Mouse (Mus musculus) lung, postnatal 36 days (tissue): ENCODE measurements around the gene Scube3.
"Not testable (repeated sequence)": the region's sequence is repeated elsewhere in the genome, so short reads cannot be mapped to it uniquely, and the experiment has no call there.

ENCODE experiments used
- DNase-seq: peaks from one replicate; pipeline ENCODE4 v3.0.0; 2022; ENCODE audit warnings: mixed read lengths

The Scube3 gene

DNA sequence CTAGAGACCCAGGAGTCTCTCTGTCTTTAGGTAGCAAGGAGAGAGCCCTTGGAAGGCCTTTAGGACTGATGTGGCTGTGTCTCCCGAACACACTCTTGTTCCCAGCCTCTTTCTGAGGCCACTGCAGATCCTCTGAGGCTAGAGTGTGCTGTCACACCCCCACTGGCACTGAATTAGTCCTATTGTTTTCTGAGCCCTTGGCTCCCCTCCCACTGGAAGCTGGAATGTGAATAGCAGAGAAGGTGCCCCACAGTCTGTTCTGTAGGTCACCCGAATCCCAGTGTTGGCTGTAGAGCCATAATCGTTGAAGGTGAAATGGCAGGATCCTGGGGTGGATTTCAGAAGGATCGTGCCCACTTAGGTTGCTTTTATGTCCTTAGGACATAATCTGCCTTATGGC, 38.4 kb downstream of the Scube3 start:
- DNase-seq = peak; percentile 57

DNA sequence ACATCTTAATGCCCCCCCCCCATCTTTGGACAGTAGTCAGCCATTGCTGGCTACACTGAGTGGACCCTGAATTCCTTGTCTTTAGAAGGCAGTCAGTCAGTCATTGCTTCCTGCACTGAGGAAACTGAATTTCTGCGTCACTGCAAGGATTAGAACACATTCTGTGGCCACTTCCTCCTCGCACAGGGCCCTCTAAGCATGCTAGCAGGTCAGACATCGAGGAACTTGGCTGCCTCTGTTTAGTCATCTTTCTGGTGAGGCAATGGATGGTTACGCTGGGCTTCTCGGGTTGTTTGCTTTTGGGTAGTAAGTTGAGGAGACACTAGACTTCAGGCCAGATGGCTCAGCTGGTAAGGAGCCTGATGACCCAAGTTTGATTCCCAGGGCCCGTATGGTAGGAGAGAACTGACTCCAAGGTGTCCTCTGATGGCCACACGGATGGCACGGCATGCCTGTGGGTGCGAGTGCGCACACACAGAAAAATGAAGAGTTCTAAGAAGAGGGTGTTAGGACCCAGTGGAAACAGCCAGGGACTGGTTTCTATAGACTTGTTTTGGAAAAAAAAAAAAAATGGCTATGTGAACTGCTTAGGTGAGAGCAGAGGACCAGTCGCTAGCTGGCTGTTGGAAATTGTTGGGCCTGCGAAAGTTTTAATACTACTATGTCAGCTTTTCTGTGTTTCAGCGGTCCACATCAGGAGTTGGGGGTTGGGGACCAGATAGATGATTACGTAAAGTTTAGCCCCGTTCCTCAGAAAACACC, 39.0 kb downstream of the Scube3 start:
- DNase-seq = peak; percentile 54

DNA sequence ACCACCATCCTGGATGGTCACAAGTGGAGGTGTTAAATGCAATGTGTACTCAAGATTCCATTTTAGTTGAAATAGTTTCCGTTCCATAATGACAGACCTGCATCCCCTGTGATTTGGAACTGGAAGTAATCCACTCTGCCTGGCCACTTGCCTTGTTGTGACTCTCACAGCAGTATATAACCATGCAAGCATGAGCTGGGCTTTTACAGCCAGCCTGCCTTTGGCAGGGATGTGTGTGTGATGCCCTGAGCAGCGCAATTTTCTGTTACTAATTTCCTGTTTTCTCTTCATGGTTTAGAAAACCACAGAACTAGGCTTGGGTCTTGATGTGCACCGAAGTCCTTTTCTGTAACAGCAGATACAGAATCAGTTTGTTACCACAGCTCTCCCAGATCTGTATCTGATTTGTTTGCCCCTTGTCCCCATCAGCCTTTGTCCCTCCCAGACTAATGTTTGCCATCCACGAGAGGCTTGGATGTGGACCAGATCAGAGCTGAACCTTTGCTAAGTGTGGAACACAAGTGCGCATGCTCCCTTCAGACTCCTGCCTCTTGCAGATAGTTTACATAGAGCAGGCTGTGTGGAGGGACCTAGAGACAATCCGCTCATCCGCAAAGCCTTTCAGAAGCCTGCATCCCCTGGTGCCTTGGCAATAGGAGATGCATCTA, 43.2 kb downstream of the Scube3 start:
- DNase-seq = peak; percentile 34

DNA sequence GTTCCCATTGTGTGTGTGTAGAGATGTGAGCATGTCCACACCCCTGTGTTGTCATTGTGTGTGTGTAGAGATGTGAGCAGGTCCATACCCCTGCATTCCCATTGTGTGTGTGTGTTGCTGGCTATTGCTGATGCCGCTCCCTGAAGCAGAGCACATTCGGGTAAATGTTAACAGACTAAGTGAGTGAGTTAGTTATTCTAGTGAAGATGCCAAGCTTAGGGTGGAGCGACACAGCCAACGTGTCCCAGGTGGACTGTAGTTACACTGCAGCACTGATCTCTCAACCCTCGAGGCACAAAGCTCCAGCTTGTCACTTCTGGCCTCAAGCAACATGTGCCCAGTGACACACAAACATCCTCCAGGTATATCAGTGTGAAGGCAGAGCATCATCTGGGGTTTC, 46.4 kb downstream of the Scube3 start:
- no peak for DNase-seq

DNA sequence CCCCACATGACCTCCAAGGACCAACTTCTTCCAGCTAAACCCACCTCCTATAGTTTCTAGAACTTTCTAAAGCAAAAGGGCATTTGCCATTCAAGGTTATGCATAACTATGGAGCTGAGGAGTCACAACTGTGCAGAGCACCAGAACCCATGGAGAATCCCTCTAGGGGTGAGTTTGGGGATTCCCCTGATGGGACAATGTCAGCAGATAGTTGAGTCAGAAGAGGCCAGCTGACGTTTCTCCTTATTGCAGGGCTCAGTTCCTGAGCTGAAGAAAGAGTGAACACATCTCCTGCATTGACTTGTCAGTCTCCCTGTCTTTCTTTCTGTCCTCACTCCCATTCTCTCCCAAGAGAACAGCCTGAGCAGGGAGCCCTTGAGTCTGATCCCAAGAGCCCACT, 50.8 kb downstream of the Scube3 start:
- DNase-seq = no peak

DNA sequence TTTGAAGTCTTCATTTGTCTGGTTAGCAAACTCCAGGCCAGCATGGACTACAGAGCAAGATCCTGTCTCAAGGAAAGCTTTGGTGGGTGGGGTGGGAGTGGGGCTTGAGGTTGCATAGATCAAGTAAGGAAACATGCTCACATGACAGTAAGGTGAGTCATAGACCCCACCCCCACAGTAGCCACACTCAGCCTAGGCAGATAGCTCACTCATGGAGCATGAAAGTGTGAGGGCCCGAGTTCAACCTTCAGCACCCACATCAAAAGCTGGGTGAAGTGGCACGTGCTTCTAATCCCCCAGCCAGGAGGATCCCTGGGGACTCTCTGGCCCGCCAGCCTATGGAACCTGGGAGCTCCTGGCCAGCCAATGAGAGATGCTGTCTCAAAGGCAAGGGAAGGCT, 51.6 kb downstream of the Scube3 start:
- DNase-seq = no peak

DNA sequence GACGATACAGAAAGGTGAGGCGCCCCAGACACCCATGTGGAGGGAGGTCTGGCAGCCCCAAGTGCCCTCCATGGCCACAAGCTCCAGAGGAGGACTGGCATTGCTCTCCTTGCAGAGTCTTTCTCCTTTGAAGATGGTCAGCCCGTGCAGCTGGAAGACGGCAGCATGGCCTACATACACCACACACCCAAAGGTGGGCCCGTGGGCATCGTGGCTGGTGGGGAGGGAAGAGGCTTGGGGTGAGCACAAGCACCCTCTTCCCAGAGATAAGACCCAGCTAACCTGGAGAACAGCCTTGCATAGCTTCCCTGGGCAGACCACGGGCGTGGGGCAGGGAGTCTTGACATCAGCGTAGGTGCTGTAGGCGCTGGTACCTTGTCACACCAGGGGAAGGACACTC, 53.1 kb downstream of the Scube3 start:
- DNase-seq = no peak

DNA sequence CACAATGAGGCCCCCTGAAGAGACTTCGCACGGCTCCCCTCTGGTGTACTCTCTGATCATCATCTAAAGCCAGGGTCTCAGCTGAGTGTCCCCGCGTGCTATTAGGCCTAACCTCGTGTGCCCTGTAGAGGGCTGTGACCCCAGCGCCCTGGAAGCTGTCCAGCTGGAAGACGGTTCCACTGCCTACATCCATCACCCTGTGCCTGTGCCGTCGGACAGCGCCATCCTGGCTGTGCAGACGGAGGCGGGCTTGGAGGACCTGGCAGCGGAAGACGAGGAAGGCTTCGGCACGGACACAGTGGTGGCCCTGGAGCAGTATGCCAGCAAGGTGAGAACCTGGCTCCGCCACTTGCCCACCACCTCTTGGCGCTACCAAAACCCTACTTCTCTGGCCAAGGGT, 55.7 kb downstream of the Scube3 start:
- DNase-seq = no peak

DNA sequence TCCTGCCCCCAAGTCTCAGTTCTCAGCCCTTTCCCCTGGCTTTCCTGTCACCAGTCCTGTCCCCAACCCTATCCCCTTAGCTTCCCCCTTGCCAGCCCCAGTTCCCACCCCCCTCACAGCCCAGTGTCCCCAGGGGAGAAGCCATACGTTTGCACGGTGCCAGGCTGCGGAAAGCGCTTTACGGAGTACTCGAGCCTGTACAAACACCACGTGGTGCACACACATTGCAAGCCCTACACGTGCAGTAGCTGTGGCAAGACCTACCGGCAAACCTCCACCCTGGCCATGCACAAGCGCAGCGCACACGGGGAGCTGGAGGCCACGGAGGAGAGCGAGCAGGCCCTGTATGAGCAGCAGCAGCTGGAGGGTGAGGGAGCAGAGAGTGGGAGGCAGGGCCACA, 60.0 kb downstream of the Scube3 start:
- DNase-seq = no peak

DNA sequence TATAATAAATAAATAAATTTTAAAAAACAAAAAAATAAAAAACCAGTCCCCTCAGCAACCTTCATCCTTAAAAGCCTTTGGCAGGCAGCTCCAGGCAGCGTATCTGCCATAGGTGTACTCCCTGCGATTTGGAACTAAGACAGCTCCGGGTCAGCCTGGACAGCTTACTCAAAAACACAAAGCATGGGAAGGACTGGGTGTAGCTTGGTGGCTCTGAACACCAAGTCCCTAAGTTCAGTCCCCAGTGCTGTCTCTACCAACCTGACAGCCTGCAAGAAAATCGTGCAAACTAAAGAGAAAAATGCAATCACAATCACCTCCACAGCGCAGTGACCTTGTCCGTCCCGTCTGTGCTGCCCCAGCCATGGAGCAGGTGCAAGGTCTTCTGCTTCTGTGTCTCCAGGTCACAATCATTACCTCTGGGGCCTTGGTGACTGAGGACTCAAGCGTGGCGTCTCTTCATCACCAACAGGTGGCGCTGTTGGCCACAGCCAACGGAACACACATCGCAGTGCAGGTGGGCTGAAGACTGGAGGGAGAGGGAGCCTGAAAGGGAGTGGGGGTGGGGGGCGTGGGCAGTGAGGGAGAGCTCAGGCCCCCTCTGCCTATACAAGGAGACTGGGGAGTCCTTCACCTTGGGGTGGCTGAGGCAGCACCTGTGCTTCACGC, 62.2 kb downstream of the Scube3 start:
- peak; percentile 62 for DNase-seq

DNA sequence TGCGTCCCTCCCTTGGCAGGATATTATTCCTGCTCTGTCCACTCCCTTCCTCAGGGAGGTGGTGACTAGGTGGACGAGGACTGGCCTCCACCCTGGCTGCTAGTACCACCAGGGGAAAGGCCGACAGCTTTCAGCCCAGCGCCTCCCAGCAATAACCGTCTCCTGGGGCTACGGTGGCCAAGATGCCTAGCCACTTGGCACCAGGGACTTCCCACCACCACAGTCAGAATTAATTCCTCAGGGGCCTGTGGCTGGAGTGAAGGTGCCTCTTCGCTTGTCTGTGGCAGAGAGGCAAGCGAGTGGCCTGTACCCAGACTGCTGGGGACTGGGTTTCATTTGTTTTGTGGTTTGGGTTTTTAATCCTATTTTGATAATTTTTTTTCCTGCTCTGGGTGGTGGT, 63.5 kb downstream of the Scube3 start:
- DNase-seq = no peak

DNA sequence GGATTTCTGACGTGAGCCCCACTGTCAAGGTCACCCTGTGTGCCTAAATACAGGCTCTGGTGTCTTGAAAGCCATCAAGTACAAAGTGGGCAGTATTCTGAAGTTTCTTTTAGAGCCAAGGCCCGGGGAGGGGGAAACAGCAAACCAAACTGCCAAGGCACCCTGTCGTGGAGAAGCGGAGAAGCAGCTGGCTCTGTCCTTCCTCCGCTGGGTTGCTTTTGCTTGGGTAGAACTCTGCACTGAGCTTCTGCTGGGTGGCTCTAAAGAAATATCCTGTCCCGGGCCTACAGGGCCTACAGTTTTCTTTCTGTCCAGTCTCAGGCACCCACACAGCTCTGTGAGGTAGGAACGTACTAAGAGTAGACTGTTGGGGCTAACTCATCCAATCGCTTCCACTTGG, 65.2 kb downstream of the Scube3 start:
- no peak for DNase-seq

DNA sequence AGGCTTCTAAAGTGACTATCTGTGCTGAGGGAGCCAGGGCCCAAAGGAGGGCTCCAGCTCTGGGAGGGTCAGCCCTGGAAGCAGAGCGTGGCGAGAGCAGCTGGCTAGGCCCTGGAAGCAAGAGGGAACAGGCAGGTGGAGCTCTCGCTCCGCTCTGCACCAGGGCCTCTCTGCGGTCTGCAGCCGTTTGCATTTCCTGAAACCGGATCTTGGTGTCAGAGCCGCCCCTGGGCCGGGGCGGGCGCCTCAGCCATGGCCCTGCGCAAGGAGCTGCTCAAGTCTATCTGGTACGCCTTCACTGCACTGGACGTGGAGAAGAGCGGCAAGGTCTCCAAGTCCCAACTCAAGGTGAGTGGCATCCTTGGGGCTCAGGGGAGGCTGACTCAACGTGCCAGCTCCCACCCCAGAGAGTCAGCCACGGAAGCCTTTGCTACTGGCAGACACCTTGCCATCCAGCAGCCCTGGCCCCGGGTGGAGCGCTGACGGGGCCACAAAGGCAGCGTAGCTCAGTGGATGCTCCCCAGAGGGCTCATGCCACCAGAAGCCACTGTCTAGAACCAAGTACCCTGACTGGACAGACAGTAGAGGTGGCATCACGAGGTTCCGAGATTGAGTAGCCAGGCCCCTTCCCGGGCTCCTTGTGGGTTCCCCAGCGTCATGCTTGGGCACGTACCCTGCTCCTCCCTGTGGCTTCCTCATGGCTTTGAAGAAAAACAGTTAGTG, 65.8 kb downstream of the Scube3 start, which contains the start of gene Def6:
Gene Def6 (plus strand): TSS at position 188 of the 723 bp plus-strand sequence.
- DNase-seq = peak; percentile 86

DNA sequence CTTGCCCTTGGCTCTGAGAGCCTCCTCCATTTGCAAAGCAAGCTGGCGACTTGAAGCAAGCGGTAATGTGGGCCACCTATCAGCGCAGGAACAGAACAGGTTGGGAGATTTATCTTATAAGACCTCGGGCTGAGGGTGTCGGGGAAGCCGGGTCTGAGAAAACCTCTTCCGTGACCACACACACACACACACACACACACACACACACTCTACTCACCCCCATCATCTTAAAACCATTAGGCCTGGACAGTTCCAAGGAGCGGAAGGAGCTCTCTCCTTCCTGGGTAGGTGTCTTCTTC, 66.3 kb downstream of the Scube3 start:
- DNase-seq = no peak

DNA sequence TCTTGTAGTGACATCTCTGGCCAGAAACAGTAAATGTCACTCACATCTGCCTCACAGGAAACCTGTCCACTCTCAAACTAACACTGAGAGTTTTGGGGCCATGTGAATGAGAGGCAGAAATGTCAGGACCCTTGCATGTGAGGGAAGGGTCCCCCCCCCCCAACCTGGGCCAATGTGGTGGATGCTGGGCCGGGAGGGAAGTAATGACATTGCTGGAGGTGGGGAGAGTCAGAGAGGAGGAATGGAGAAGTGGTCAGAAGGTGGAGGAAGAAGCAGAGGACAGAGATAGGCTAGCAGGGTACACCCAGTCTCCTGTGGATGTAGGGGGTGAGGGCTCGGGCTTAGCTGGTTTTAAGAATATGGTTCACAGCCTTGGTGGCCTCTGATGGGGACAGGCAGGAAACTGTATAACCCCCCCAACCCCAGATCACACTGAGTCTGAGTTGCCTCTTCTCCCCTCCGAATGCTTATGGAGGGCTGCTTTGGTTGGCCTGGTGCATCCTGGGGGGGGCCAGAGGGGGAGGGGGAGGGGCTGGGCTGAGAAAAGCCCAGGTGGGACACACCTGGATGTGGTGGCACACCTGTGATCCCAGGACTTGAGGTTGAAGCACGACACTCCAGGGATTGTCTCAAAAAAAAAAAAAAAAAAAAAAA, 67.6 kb downstream of the Scube3 start:
- DNase-seq = no peak

DNA sequence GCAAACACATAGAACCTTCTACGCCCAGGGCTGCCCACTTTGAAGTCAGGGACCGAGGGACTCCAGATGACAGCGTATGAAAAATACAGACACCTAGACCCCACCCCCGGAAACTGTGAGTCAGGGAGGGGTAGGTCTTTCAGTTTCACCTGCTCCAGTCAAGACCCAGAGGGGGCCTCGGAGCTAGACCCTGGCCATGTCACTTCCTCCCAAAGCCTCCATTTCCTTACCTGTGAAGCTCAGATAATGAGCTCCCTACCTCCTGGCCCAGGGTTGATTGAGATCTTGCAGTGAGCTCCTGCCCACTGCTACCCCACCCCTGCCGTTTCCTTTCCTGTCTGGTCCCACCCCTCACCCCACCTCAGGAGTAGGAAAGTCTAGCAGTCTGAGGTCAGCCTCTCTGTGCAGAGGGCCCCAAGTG, 70.0 kb downstream of the Scube3 start:
- peak; percentile 35 for DNase-seq

DNA sequence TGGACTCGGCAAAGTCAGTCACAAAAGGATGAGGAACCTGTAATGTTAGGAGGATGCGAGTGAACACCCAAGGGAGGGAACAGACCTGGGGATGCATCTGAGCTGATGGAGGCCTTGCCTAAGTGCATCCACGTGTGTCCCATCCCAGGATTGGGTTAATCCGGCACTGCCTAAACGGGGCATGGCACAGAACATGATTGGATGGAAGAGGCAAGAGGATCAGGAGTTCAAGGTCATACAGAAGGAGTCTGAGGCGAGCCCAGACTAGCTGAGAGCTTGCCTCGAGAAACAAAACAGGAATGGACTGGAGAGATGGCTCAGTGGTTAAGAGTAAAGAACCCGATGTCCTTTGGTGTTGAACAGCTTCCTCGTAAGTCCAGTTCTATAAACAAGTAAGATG, 70.5 kb downstream of the Scube3 start:
- no peak for DNase-seq

DNA sequence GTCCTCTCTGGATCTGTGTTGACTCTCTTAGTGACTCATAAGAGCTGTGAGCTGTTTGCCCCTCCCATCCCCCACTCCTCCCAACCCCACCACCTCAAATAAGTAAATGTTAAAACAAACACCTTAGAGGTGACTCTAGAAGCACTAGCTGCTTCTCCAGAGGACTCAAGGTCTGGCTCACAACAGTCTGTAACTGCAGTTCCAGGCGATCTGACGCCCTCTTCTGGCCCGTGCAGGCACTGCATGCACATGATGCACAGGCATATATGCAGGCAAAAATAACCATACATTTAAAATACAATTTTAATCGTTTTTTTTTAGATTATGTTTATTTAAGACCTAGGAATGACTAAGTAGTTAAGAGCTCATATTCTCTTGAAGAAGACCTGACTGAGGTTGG, 71.3 kb downstream of the Scube3 start:
- no peak for DNase-seq

DNA sequence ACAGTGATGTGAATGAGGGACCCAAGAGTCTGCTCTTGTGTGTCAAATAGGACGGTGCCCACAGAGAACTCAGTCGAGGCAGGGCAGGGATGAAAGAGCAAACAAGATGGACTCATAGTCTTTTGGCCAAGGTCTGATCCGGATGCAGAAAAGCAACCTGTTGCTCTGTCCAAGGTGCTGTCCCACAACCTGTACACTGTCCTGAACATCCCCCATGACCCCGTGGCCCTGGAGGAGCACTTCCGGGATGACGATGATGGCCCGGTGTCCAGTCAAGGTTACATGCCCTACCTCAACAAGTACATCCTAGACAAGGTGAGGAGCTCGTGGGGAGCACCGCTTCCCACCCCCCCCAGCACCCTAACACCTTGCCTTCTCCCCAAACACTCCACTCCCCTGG, 74.8 kb downstream of the Scube3 start:
- no peak for DNase-seq

DNA sequence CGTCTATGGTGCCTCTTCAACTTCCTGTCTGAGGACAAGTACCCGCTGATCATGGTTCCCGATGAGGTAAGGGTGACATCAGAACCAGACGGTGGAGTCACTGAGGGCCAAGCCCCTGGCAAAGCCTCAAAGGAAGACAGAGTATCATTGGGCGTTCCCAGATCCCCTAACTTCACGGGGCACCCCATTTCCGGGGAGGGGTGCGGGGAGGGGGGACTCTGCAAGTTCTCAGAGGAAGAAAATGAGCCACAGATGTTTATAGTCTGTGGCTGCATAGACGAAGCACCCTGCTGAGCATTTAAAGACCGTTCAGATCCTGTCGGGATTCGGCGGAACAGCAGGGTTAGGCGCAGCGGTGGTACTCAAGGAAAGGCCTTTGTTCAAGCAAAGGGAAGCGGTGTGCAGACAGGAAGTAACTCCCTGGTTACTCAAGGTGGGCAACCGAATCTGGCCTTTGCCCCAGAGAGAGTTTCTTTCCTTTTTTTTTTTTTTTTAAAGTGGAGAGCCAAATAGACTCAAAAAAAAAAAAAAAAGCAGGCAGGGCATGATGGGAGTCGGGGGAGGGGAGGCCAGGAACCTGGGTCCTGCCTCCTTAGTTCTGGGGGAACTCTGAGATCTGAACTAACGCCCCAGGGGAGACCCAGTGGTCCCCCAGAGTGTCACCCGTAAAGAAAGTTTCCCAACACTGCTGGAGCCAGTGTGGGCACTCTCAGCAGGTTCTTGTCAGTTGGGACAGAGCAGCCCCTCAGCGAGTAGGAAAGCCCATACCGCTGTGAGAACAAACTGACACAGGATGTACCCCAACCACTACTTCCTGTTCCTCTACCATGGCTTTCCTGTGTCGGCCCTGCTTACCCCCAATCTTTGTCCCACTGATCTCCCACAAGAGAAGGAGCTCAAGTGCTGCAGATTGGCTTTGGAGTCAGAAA, 76.0 kb downstream of the Scube3 start:
- peak; percentile 80 for DNase-seq

DNA sequence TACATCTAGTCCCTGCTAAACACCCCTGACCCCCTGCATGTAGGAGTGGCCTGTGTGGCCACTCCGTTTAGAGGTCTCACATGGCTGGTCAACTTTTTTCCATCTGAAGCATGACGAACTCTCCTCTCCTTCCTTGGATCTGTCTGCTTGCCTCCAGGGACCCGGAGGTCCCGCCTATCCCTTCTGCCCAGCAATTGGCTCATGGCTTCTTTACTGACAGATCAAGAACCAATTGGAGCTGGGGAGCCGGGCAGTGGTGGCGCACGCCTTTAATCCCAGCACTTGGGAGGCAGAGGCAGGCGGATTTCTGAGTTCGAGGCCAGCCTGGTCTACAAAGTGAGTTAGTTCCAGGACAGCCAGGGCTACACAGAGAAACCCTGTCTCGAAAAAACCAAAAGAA, 80.5 kb downstream of the Scube3 start:
- not testable (repeated sequence) for DNase-seq
